Mouse (Mus musculus): Measurements from ENCODE around the gene Gm28035. TPM values are rescaled to one million over a fixed set of nuclear protein-coding genes. Genes with fewer than 3 reads are reported as not detected.

The Gm28035 gene
- polyA plus RNA-seq, 1 experiment from 2014 or later: 0.55 TPM

- Histone ChIP-seq H3K27ac (replicated peaks in 1 of 2; ENCODE audit: control insufficient read depth in 1 of 2, insufficient read depth in 1 of 2, low read depth in 2 of 2, low read length in 2 of 2) (no peak overlapping the region), H3K4me2 (ENCODE audit: low read length) (no peak overlapping the region), H3K9ac (ENCODE audit: low read length) (no peak overlapping the region), H3K27me3 (ENCODE audit: control insufficient read depth, insufficient read depth, low read length) (no peaks in the 10 kb centered on the region), H3K4me3 (ENCODE audit: control insufficient read depth in 1 of 2, insufficient read depth in 1 of 2, low read depth in 1 of 2, low read length in 2 of 2) (no peak overlapping the region), H3K9me3 (ENCODE audit: control insufficient read depth, low read length) (no peaks in the 10 kb centered on the region), H3K4me1 (ENCODE audit: control insufficient read depth in 2 of 2, insufficient read depth in 2 of 2, low read length in 2 of 2) (no peaks in the 10 kb centered on the region), H3K36me3 (ENCODE audit: control insufficient read depth, insufficient read depth, low read length) (peaks cover 93% of the 10 kb centered on the region)
- ATAC-seq (ENCODE audit: insufficient number of reproducible peaks, insufficient read depth, low FRiP score, low read depth): no peak
- 91% methylated on average over 4 of the region's 4 CpGs for WGBS
These were observed 75.8 kb downstream of the Gm28035 start for GRCm38 (mm10) chr2:30316136-30316535.

GRCm38 (mm10) chr2:30316955-30317354 is 76.6 kb downstream of the Gm28035 start:
- Histone ChIP-seq H3K27ac (replicated peaks in 1 of 2; ENCODE audit: control insufficient read depth in 1 of 2, insufficient read depth in 1 of 2, low read depth in 2 of 2, low read length in 2 of 2) (no peak overlapping the region), H3K9me3 (ENCODE audit: control insufficient read depth, low read length) (no peaks in the 10 kb centered on the region), H3K27me3 (ENCODE audit: control insufficient read depth, insufficient read depth, low read length) (no peaks in the 10 kb centered on the region), H3K9ac (ENCODE audit: low read length) (no peak overlapping the region), H3K4me1 (ENCODE audit: control insufficient read depth in 2 of 2, insufficient read depth in 2 of 2, low read length in 2 of 2) (no peaks in the 10 kb centered on the region), H3K36me3 (ENCODE audit: control insufficient read depth, insufficient read depth, low read length) (peaks cover 96% of the 10 kb centered on the region), H3K4me3 (ENCODE audit: control insufficient read depth in 1 of 2, insufficient read depth in 1 of 2, low read depth in 1 of 2, low read length in 2 of 2) (no peak overlapping the region), H3K4me2 (ENCODE audit: low read length) (no peak overlapping the region)
- no peak for ATAC-seq (ENCODE audit: insufficient number of reproducible peaks, insufficient read depth, low FRiP score, low read depth)
- WGBS: 90% methylated on average over 5 of the region's 5 CpGs

GRCm38 (mm10) chr2:30319260-30319659 is 78.9 kb downstream of the Gm28035 start:
- no peak overlapping the region for H3K4me2 ChIP-seq (ENCODE audit: low read length)
- no peak overlapping the region for H3K4me3 ChIP-seq (ENCODE audit: control insufficient read depth in 1 of 2, insufficient read depth in 1 of 2, low read depth in 1 of 2, low read length in 2 of 2)
- no peaks in the 10 kb centered on the region for H3K27me3 ChIP-seq (ENCODE audit: control insufficient read depth, insufficient read depth, low read length)
- no peaks in the 10 kb centered on the region for H3K4me1 ChIP-seq (ENCODE audit: control insufficient read depth in 2 of 2, insufficient read depth in 2 of 2, low read length in 2 of 2)
- no peak overlapping the region for H3K9ac ChIP-seq (ENCODE audit: low read length)
- H3K36me3 ChIP-seq (ENCODE audit: control insufficient read depth, insufficient read depth, low read length): peaks cover 96% of the 10 kb centered on the region
- no peak overlapping the region for H3K27ac ChIP-seq (replicated peaks in 1 of 2; ENCODE audit: control insufficient read depth in 1 of 2, insufficient read depth in 1 of 2, low read depth in 2 of 2, low read length in 2 of 2)
- H3K9me3 ChIP-seq (ENCODE audit: control insufficient read depth, low read length): no peaks in the 10 kb centered on the region
- ATAC-seq (ENCODE audit: insufficient number of reproducible peaks, insufficient read depth, low FRiP score, low read depth): no peak
- WGBS: 72% methylated on average over 4 of the region's 4 CpGs

GRCm38 (mm10) chr2:30323111-30323510 is 82.7 kb downstream of the Gm28035 start:
- H3K36me3 ChIP-seq (ENCODE audit: control insufficient read depth, insufficient read depth, low read length): peaks cover 95% of the 10 kb centered on the region
- no peak overlapping the region for H3K4me2 ChIP-seq (ENCODE audit: low read length)
- WGBS: 87% methylated on average over 7 of the region's 7 CpGs
- no peaks in the 10 kb centered on the region for H3K4me1 ChIP-seq (ENCODE audit: control insufficient read depth in 2 of 2, insufficient read depth in 2 of 2, low read length in 2 of 2)
- H3K27me3 ChIP-seq (ENCODE audit: control insufficient read depth, insufficient read depth, low read length): no peaks in the 10 kb centered on the region
- H3K9me3 ChIP-seq (ENCODE audit: control insufficient read depth, low read length): no peaks in the 10 kb centered on the region
- no peak overlapping the region for H3K9ac ChIP-seq (ENCODE audit: low read length)
- ATAC-seq (ENCODE audit: insufficient number of reproducible peaks, insufficient read depth, low FRiP score, low read depth): no peak
- H3K27ac ChIP-seq (replicated peaks in 1 of 2; ENCODE audit: control insufficient read depth in 1 of 2, insufficient read depth in 1 of 2, low read depth in 2 of 2, low read length in 2 of 2): no peak overlapping the region
- H3K4me3 ChIP-seq (ENCODE audit: control insufficient read depth in 1 of 2, insufficient read depth in 1 of 2, low read depth in 1 of 2, low read length in 2 of 2): no peak overlapping the region

GRCm38 (mm10) chr2:30325296-30325695 is 84.9 kb downstream of the Gm28035 start:
- no peaks in the 10 kb centered on the region for H3K4me1 ChIP-seq (ENCODE audit: control insufficient read depth in 2 of 2, insufficient read depth in 2 of 2, low read length in 2 of 2)
- H3K36me3 ChIP-seq (ENCODE audit: control insufficient read depth, insufficient read depth, low read length): peaks cover 97% of the 10 kb centered on the region
- H3K27me3 ChIP-seq (ENCODE audit: control insufficient read depth, insufficient read depth, low read length): no peaks in the 10 kb centered on the region
- no peak overlapping the region for H3K27ac ChIP-seq (replicated peaks in 1 of 2; ENCODE audit: control insufficient read depth in 1 of 2, insufficient read depth in 1 of 2, low read depth in 2 of 2, low read length in 2 of 2)
- no peaks in the 10 kb centered on the region for H3K9me3 ChIP-seq (ENCODE audit: control insufficient read depth, low read length)
- H3K4me3 ChIP-seq (ENCODE audit: control insufficient read depth in 1 of 2, insufficient read depth in 1 of 2, low read depth in 1 of 2, low read length in 2 of 2): no peak overlapping the region
- WGBS: 88% methylated on average over 5 of the region's 5 CpGs
- no peak for ATAC-seq (ENCODE audit: insufficient number of reproducible peaks, insufficient read depth, low FRiP score, low read depth)
- H3K4me2 ChIP-seq (ENCODE audit: low read length): no peak overlapping the region
- H3K9ac ChIP-seq (ENCODE audit: low read length): no peak overlapping the region

GRCm38 (mm10) chr2:30327276-30327675 is 86.9 kb downstream of the Gm28035 start:
- H3K4me2 ChIP-seq (ENCODE audit: low read length): no peak overlapping the region
- H3K27me3 ChIP-seq (ENCODE audit: control insufficient read depth, insufficient read depth, low read length): no peaks in the 10 kb centered on the region
- no peaks in the 10 kb centered on the region for H3K9me3 ChIP-seq (ENCODE audit: control insufficient read depth, low read length)
- no peak overlapping the region for H3K9ac ChIP-seq (ENCODE audit: low read length)
- H3K4me3 ChIP-seq (ENCODE audit: control insufficient read depth in 1 of 2, insufficient read depth in 1 of 2, low read depth in 1 of 2, low read length in 2 of 2): no peak overlapping the region
- H3K36me3 ChIP-seq (ENCODE audit: control insufficient read depth, insufficient read depth, low read length): peaks cover 97% of the 10 kb centered on the region
- H3K27ac ChIP-seq (replicated peaks in 1 of 2; ENCODE audit: control insufficient read depth in 1 of 2, insufficient read depth in 1 of 2, low read depth in 2 of 2, low read length in 2 of 2): no peak overlapping the region
- H3K4me1 ChIP-seq (ENCODE audit: control insufficient read depth in 2 of 2, insufficient read depth in 2 of 2, low read length in 2 of 2): no peaks in the 10 kb centered on the region
- ATAC-seq (ENCODE audit: insufficient number of reproducible peaks, insufficient read depth, low FRiP score, low read depth): no peak
- WGBS: 91% methylated on average over 7 of the region's 7 CpGs

GRCm38 (mm10) chr2:30328791-30329190 is 88.4 kb downstream of the Gm28035 start:
- Histone ChIP-seq H3K4me1 (ENCODE audit: control insufficient read depth in 2 of 2, insufficient read depth in 2 of 2, low read length in 2 of 2) (no peaks in the 10 kb centered on the region), H3K27me3 (ENCODE audit: control insufficient read depth, insufficient read depth, low read length) (no peaks in the 10 kb centered on the region), H3K9ac (ENCODE audit: low read length) (no peak overlapping the region), H3K4me3 (ENCODE audit: control insufficient read depth in 1 of 2, insufficient read depth in 1 of 2, low read depth in 1 of 2, low read length in 2 of 2) (no peak overlapping the region), H3K36me3 (ENCODE audit: control insufficient read depth, insufficient read depth, low read length) (peaks cover 97% of the 10 kb centered on the region), H3K4me2 (ENCODE audit: low read length) (no peak overlapping the region), H3K9me3 (ENCODE audit: control insufficient read depth, low read length) (no peaks in the 10 kb centered on the region), H3K27ac (replicated peaks in 1 of 2; ENCODE audit: control insufficient read depth in 1 of 2, insufficient read depth in 1 of 2, low read depth in 2 of 2, low read length in 2 of 2) (no peak overlapping the region)
- 86% methylated on average over 3 of the region's 3 CpGs for WGBS
- no peak for ATAC-seq (ENCODE audit: insufficient number of reproducible peaks, insufficient read depth, low FRiP score, low read depth)

Measured in heart, embryonic 14.5 days (tissue).